Mouse (Mus musculus): ENCODE data around the gene 1600002K03Rik. TPM values are rescaled to one million over a fixed set of nuclear protein-coding genes. Genes with fewer than 3 reads are reported as not detected.

The 1600002K03Rik gene
- 1 to 10 TPM; 4.9 to 7.7 (median 5.9) TPM for total RNA-seq (2022)

DNA sequence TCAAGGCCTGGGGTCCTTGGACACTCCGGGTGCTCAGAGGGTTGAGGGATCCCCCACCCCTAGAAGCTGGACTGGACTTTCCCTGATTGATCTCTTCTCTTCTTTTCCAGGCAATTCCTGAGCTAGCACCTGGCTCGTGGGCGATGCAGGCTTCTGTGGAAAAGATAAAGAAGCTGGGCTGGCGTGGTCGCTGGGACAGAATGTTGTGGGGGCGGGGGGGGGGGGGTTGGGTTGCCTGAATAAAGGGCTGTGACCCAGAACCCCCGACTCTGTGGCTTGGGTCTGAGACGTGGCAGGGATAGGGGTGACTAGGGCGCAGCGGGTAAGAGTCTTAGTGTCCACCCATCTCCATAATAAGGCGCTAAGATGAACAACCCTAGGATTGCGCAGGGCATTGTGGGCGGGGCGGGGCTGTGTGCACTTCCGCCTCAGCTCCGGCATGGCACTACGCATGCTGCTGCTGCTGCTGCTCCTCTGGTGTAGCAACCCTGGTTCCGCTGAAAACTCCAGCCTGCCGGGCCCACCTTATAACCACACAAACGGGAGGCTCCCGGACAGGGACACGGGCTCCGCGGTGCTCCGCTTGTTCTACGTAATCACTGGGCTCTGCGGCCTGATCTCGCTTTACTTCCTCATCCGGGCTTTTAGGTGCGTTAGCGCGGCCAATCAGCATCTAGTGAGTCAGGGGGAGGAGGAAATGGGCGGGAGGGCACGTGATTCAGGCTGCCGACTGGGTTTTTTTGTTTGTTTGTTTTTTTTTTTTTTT lies at the start of gene 1600002K03Rik:
Gene 1600002K03Rik (plus strand): TSS at position 418 of the 766 bp plus-strand sequence.
- DNase-seq (ENCODE audit: low spot score): peak; percentile 93

GRCm38 (mm10) chr10:80123932-80124562 lies 48.7 kb upstream of the 1600002K03Rik start:
- DNase-seq (ENCODE audit: low spot score): no peak

- no peak for DNase-seq (ENCODE audit: low spot score)
These were observed 44.8 kb upstream of the 1600002K03Rik start for GRCm38 (mm10) chr10:80127920-80128319.

GRCm38 (mm10) chr10:80129846-80130245 lies 42.9 kb upstream of the 1600002K03Rik start:
- DNase-seq (ENCODE audit: low spot score): no peak

GRCm38 (mm10) chr10:80130403-80131031 lies 42.2 kb upstream of the 1600002K03Rik start:
- no peak for DNase-seq (ENCODE audit: low spot score)

GRCm38 (mm10) chr10:80131316-80131951 lies 41.3 kb upstream of the 1600002K03Rik start:
- no peak for DNase-seq (ENCODE audit: low spot score)

DNA sequence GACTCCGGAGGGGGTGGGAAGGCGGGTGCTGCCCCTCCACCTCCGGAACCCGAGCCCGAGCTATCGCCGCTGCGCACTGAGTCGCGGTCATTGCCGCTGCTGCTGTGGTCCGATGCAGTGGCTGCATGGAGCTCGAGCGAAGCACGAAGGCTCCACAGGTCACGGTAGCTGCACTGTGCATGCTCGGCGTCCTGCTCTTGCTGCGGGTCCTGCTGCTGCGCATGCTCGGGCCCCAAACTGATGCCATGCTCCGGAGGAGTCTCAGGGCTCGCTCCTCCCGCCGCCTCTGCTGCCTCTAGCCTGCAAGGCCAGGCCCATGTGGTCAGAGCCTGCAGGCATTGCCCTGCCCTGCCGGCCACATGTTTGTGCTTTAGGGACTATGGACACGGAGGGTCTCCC lies 40.8 kb upstream of the 1600002K03Rik start:
- no peak for DNase-seq (ENCODE audit: low spot score)

GRCm38 (mm10) chr10:80133226-80133849 lies 39.4 kb upstream of the 1600002K03Rik start:
- DNase-seq (ENCODE audit: low spot score): no peak

- DNase-seq (ENCODE audit: low spot score): no peak
These were observed 38.3 kb upstream of the 1600002K03Rik start for GRCm38 (mm10) chr10:80134421-80134820.

- DNase-seq (ENCODE audit: low spot score): no peak
These were observed 37.6 kb upstream of the 1600002K03Rik start for GRCm38 (mm10) chr10:80135161-80135560.

DNA sequence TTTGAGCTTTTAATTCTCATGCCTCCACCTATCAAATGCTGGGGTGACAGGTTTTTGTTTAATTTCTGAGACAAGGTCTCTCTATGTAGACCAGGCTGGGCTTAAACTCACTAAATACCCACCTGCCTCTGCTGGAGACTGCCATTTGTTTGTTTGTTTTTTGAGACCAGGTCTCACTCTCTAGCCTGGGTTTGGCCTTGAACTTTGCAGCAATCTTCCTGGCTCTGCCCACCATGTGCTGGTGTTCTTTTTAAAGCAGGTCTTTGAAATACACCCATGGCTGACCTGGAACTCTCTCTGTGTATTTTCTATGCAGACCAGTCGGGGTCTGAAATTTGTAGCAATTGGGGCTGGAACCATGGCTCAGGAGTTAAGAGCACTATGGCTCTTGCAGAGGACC lies 37.1 kb upstream of the 1600002K03Rik start:
- no peak for DNase-seq (ENCODE audit: low spot score)

- DNase-seq (ENCODE audit: low spot score): no peak
These were observed 36.4 kb upstream of the 1600002K03Rik start for GRCm38 (mm10) chr10:80136179-80136951.

DNA sequence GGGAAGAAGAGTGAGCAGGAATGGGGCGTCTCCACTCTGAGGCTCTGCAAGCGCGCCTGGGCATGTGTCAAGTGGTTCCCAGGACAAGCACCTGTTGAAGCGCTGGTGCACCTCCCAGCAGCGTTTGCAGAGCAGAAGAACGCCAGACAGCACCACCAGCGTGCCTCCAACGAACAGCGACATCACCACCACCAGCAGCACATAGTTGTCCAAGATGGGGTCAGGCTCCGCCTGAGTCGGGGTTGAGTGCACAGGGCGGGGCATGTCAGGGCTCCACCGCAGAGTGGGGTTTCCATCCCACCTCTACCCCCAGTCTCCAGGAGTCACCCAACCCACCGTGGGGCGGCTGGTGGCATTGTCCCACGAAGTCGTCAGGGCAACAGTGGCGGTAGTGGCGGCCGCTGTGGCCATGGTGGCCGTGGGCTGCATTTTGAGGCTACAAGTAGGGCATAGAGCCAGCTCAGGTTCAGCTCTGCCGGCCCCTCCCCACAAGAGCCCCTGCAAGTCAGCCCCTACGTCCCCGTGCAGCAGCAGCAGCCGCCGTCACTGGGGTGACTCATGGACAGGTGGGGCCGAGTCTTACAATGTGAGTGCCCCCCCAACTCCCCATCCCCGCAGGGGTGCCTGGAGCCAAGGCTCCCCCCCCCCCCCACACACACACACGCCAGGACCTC lies 35.7 kb upstream of the 1600002K03Rik start:
- DNase-seq (ENCODE audit: low spot score): no peak

DNA sequence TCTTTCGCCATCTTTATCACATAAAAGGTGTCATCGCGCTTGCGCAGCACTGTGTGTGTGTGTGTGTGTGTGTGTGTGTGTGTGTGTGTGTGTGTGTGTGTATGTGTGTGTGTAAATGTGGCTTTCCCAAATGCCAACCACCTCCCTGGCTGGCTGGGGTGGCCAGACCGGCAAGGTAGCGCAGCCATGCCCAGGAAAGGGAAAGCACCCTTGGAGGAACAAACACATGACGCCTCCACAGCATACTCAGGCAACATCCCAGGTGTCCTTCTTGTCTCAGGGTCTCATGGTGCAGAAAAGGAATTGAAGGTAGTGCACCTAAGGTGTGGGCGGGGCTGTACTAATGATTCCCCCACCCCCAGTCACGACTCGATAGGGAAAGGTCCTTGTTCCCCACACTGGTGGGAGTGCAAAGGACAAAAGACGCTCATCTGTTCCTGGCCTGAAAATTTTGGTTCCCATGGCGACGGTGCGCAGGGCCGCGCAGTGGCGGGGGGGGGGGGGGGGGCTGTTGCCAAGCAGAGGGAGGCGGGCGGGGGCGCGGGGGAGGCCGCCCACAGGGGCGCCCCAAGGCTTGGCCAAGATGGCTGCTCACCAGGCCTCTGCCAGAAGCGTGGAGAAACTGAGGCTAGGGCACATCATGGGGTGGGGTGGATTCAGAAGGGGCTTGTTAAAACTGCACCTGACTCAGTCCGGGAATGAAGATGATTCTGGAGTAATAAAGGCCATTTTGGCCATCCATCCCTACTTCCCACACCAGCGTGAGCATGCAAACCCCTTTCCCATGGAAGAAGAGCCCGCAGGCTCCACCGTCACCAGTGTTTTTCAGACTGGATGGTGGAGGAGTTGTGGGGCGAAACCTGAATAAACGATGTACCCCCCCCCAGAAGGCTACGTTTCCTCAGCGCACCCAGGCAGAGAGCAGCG lies 34.9 kb upstream of the 1600002K03Rik start:
- no peak for DNase-seq (ENCODE audit: low spot score)

DNA sequence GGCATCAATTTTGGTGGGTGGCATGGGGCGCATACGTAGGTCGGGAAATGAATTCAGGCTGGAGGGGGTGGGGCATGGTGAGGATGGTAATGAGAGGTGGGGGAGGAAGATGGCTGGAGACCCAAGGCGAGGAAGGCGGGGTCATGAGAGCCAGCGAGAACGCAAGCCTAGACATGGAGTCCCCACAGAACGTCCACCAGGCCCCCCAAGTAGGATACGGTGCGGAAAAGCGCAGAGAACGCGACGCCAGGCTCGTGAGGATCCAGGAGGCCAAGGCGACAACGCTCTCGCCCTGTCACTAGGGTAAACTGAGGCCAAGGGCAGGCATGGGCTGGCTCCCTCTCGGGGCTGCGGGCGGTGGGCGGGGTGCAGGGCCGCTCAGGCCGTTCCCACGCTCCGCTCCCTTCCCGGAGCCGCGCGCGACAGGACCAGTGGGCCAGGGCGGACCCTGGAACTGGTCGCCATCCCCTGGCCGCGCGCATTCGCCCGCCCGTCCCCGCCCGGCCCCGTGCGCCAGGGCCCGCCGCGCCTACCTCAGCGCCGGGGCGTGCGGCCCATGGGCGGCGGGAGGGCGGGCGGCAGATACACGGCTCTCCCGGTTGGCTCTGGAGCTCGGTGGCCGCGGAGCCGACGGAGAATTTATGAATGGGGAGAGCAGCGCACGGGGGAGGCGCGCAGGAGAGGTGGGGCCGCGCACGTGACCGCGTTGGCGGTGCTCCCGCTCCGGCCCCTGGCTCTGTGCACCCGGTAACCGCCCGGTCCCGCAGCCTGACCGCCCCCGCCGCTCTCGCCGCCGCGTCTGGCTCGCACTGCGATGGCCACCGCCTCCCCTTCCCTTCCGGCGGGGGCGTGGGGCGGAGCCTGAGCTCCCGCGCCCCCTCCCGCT lies 33.9 kb upstream of the 1600002K03Rik start, which contains the start of gene Atp5d:
Gene Atp5d (plus strand): TSS at position 80 of the 886 bp plus-strand sequence.
- DNase-seq (ENCODE audit: low spot score): no peak

- no peak for DNase-seq (ENCODE audit: low spot score)
These were observed 33.3 kb upstream of the 1600002K03Rik start for GRCm38 (mm10) chr10:80139439-80139775.

- DNase-seq (ENCODE audit: low spot score): no peak
These were observed 32.6 kb upstream of the 1600002K03Rik start for GRCm38 (mm10) chr10:80139975-80140665.

- DNase-seq (ENCODE audit: low spot score): no peak
These were observed 32.1 kb upstream of the 1600002K03Rik start, which contains the start of gene Cbarp for GRCm38 (mm10) chr10:80140666-80141035. Gene Cbarp, minus strand, starts transcription at chr10:80140835.

Data from heart, adult 8-10 months (tissue).